Mouse (Mus musculus) heart, embryonic 16.5 days (tissue): ENCODE measurements at regions not wholly inside any gene's neighbourhood (a gene's known extent, or its start where the extent isn't known, plus 50 kb on each side); places are given as distances from the start of the nearest gene placed in this dataset.

Experiments
- ATAC-seq: fragments of 200-750 bp; cut with Nextera tagmentation; replicated peaks from 2 replicates; pipeline ENCODE4 v1.8.0; 2017; ENCODE audit warnings: moderate number of reproducible peaks; ENCODE audit not compliant: insufficient read depth, low FRiP score; ENCODE audit errors: extremely low read depth
- H3K27ac ChIP-seq: fragments of 300-500 bp; sonication (generic); 2 replicates; pipeline ENCODE4 v1.5.1; 2014; ENCODE audit warnings: mild to moderate bottlenecking, low read length, control low read depth, moderate library complexity
- H3K27me3 ChIP-seq: fragments of 300-500 bp; sonication (generic); 2 replicates; pipeline ENCODE4 v1.6.1; 2014; ENCODE audit warnings: low read length, mixed read lengths; ENCODE audit not compliant: control insufficient read depth, insufficient read depth
- H3K36me3 ChIP-seq: fragments of 300-500 bp; sonication (generic); 2 replicates; pipeline ENCODE4 v1.6.1; 2014; ENCODE audit not compliant: control insufficient read depth, insufficient read depth
- H3K4me1 ChIP-seq: fragments of 300-500 bp; sonication (generic); 2 replicates; pipeline ENCODE4 v1.6.1; 2014; ENCODE audit warnings: low read length, mixed read lengths; ENCODE audit not compliant: control insufficient read depth, insufficient read depth
- H3K4me2 ChIP-seq: fragments of 300-500 bp; sonication (generic); 2 replicates; pipeline ENCODE4 v1.6.1; 2014; ENCODE audit warnings: low read depth, mild to moderate bottlenecking, control low read depth, low read length
- H3K4me3 ChIP-seq: fragments of 300-500 bp; sonication (generic); 2 replicates; pipeline ENCODE4 v1.5.1; 2014; ENCODE audit warnings: mild to moderate bottlenecking, control low read depth, low read length
- H3K9ac ChIP-seq: fragments of 300-500 bp; sonication (generic); 2 replicates; pipeline ENCODE4 v1.6.1; 2014; ENCODE audit warnings: low read length, control low read depth
- H3K9me3 ChIP-seq: fragments of 300-500 bp; sonication (generic); replicated peaks from 2 replicates; pipeline ENCODE4 v1.6.1; 2016; ENCODE audit warnings: low read length; ENCODE audit not compliant: control insufficient read depth
- WGBS: fragments of 180-500 bp; shearing (Covaris S2); extraction: QIAGEN DNeasy Blood & Tissue Kit; methylation state at CpG from one replicate; pipeline ENCODE4 v1.1.7; 2014; 5-methylcytosine and 5-hydroxymethylcytosine counted together

GRCm38 (mm10) chr11:82668026-82668425 is 96.1 kb downstream of the Cct6b start:
- ATAC-seq, result no peak
- no peaks in the 10 kb centered on the region for H3K36me3 ChIP-seq
- H3K27ac ChIP-seq, result no peak overlapping the region
- H3K9ac ChIP-seq, result no peak overlapping the region
- H3K4me3 ChIP-seq, result no peak overlapping the region
- no peak overlapping the region for H3K4me2 ChIP-seq
- no peaks in the 10 kb centered on the region for H3K27me3 ChIP-seq
- H3K9me3 ChIP-seq, result no peaks in the 10 kb centered on the region
- 67% methylated on average over 1 of the region's 1 CpGs for WGBS
- H3K4me1 ChIP-seq, result no peaks in the 10 kb centered on the region

- ATAC-seq, result no peak
- Histone ChIP-seq H3K27ac (no peak overlapping the region), H3K27me3 (no peaks in the 10 kb centered on the region), H3K9ac (no peak overlapping the region), H3K36me3 (no peaks in the 10 kb centered on the region), H3K9me3 (no peaks in the 10 kb centered on the region), H3K4me3 (no peak overlapping the region), H3K4me2 (no peak overlapping the region), H3K4me1 (no peaks in the 10 kb centered on the region)
- 92% methylated on average over 1 of the region's 1 CpGs for WGBS
These were observed 100.0 kb downstream of the Cct6b start for GRCm38 (mm10) chr11:82664076-82664475.

- H3K27ac ChIP-seq, result no peak overlapping the region
- no peak overlapping the region for H3K4me3 ChIP-seq
- H3K36me3 ChIP-seq, result no peaks in the 10 kb centered on the region
- H3K9me3 ChIP-seq, result no peaks in the 10 kb centered on the region
- WGBS, result 29% methylated on average over 3 of the region's 3 CpGs
- no peak for ATAC-seq
- no peaks in the 10 kb centered on the region; the same call in 1 of the 2 replicates for H3K27me3 ChIP-seq
- no peak overlapping the region for H3K9ac ChIP-seq
- H3K4me1 ChIP-seq, result no peaks in the 10 kb centered on the region
- no peak overlapping the region for H3K4me2 ChIP-seq
These were observed 102.0 kb downstream of the Cct6b start for GRCm38 (mm10) chr11:82662086-82662485.

- Histone ChIP-seq H3K27ac (no peak overlapping the region), H3K9me3 (no peaks in the 10 kb centered on the region), H3K4me3 (no peak overlapping the region), H3K36me3 (no peaks in the 10 kb centered on the region), H3K9ac (no peak overlapping the region), H3K27me3 (no peaks in the 10 kb centered on the region), H3K4me2 (no peak overlapping the region), H3K4me1 (no peaks in the 10 kb centered on the region)
- ATAC-seq, result no peak
- WGBS, result 37% methylated on average over 5 of the region's 5 CpGs
These were observed 112.4 kb downstream of the Cct6b start for GRCm38 (mm10) chr11:82651751-82652150.

- Histone ChIP-seq H3K27me3 (no peaks in the 10 kb centered on the region), H3K9ac (no peak overlapping the region), H3K4me1 (no peaks in the 10 kb centered on the region), H3K36me3 (no peaks in the 10 kb centered on the region), H3K4me2 (no peak overlapping the region), H3K4me3 (no peak overlapping the region), H3K27ac (no peak overlapping the region), H3K9me3 (no peaks in the 10 kb centered on the region)
- ATAC-seq, result no peak
- 34% methylated on average over 4 of the region's 4 CpGs for WGBS
These were observed 125.6 kb downstream of the Cct6b start for GRCm38 (mm10) chr11:82638513-82638912.

GRCm38 (mm10) chr11:82632191-82632590 is 131.9 kb downstream of the Cct6b start:
- no peaks in the 10 kb centered on the region for H3K27me3 ChIP-seq
- H3K9ac ChIP-seq, result no peak overlapping the region
- no peaks in the 10 kb centered on the region for H3K4me1 ChIP-seq
- ATAC-seq, result no peak
- no peaks in the 10 kb centered on the region; the same call in 1 of the 2 replicates for H3K9me3 ChIP-seq
- H3K27ac ChIP-seq, result no peak overlapping the region
- H3K36me3 ChIP-seq, result no peaks in the 10 kb centered on the region
- 88% methylated on average over 1 of the region's 1 CpGs for WGBS
- H3K4me2 ChIP-seq, result no peak overlapping the region
- no peak overlapping the region for H3K4me3 ChIP-seq

GRCm38 (mm10) chr11:82631387-82631786 is 132.7 kb downstream of the Cct6b start:
- no peaks in the 10 kb centered on the region for H3K4me1 ChIP-seq
- no peak for ATAC-seq
- H3K9ac ChIP-seq, result no peak overlapping the region
- WGBS, result 30% methylated on average over 4 of the region's 4 CpGs
- H3K27ac ChIP-seq, result no peak overlapping the region
- H3K36me3 ChIP-seq, result no peaks in the 10 kb centered on the region
- H3K27me3 ChIP-seq, result no peaks in the 10 kb centered on the region
- H3K9me3 ChIP-seq, result no peaks in the 10 kb centered on the region; the same call in 1 of the 2 replicates
- no peak overlapping the region for H3K4me3 ChIP-seq
- H3K4me2 ChIP-seq, result no peak overlapping the region

- 50% methylated on average over 7 of the region's 7 CpGs for WGBS
- no peaks in the 10 kb centered on the region for H3K4me1 ChIP-seq
- H3K4me3 ChIP-seq, result no peak overlapping the region
- H3K27me3 ChIP-seq, result no peaks in the 10 kb centered on the region
- no peak overlapping the region for H3K27ac ChIP-seq
- H3K4me2 ChIP-seq, result no peak overlapping the region
- H3K36me3 ChIP-seq, result no peaks in the 10 kb centered on the region
- no peak for ATAC-seq
- H3K9ac ChIP-seq, result no peak overlapping the region
- no peaks in the 10 kb centered on the region; the same call in 1 of the 2 replicates for H3K9me3 ChIP-seq
These were observed 137.5 kb downstream of the Cct6b start for GRCm38 (mm10) chr11:82626501-82627111.

- Histone ChIP-seq H3K27ac (no peak overlapping the region), H3K4me1 (no peaks in the 10 kb centered on the region), H3K36me3 (no peaks in the 10 kb centered on the region), H3K4me3 (no peak overlapping the region), H3K4me2 (no peak overlapping the region), H3K9me3 (0 out of 2 replicates have a peak, but pooled peaks cover 2% of the 10 kb centered on the region), H3K9ac (no peak overlapping the region), H3K27me3 (peaks cover 2% of the 10 kb centered on the region; the same call in 1 of the 2 replicates)
- 88% methylated on average over 10 of the region's 10 CpGs for WGBS
- no peak for ATAC-seq
These were observed 143.1 kb downstream of the Cct6b start for GRCm38 (mm10) chr11:82621061-82621460.
